Mouse (Mus musculus): ENCODE results near the gene Dctn2. TPM values are rescaled to one million over a fixed set of nuclear protein-coding genes. Genes with fewer than 3 reads are reported as not detected.

The Dctn2 gene
- polyA plus RNA-seq (2016; fragmentation: Nextera tagmentation; extraction: Ambion mirVana): 234 and 240 TPM in 2 replicates

- Histone ChIP-seq H3K36me3 (peaks cover 21% of the 10 kb centered on the region), H3K9me3 (replicated peaks) (no peaks in the 10 kb centered on the region), H3K4me3 (peak within 1 kb of the TSS; percentile 97), H3K27ac (peak within 1 kb of the TSS; percentile 93), H3K4me1 (peaks cover 44% of the 10 kb centered on the region), H3K27me3 (peaks cover 14% of the 10 kb centered on the region), H3K9ac (peak within 1 kb of the TSS; percentile 99), H3K4me2 (replicated peaks) (peak within 1 kb of the TSS; percentile 92)
- WGBS: under 1% methylated on average over 66 of the region's 70 CpGs
- peak; percentile 94 for ATAC-seq (ENCODE audit: low FRiP score)
These were observed at the start of gene Dctn2 for GRCm38 (mm10) chr10:127266112-127267091. Dctn2 (plus strand) TSS chr10:127266368.

- 89% methylated on average over 11 of the region's 11 CpGs for WGBS
- H3K4me2 ChIP-seq (replicated peaks): no peak overlapping the region
- no peak overlapping the region for H3K9ac ChIP-seq
- H3K4me3 ChIP-seq: no peak overlapping the region
- H3K9me3 ChIP-seq (replicated peaks): no peaks in the 10 kb centered on the region
- H3K27ac ChIP-seq: no peak overlapping the region
- H3K4me1 ChIP-seq: no peaks in the 10 kb centered on the region
- no peaks in the 10 kb centered on the region; the same call in 1 of the 2 replicates for H3K27me3 ChIP-seq
- H3K36me3 ChIP-seq: no peaks in the 10 kb centered on the region
- no peak for ATAC-seq (ENCODE audit: low FRiP score)
These were observed 49.7 kb upstream of the Dctn2 start for GRCm38 (mm10) chr10:127216456-127216855.

- Histone ChIP-seq H3K4me2 (replicated peaks) (no peak overlapping the region), H3K9me3 (replicated peaks) (no peaks in the 10 kb centered on the region), H3K27me3 (no peaks in the 10 kb centered on the region; the same call in 1 of the 2 replicates), H3K27ac (no peak overlapping the region), H3K4me1 (no peaks in the 10 kb centered on the region), H3K36me3 (no peaks in the 10 kb centered on the region), H3K4me3 (no peak overlapping the region), H3K9ac (no peak overlapping the region)
- ATAC-seq (ENCODE audit: low FRiP score): no peak
These were observed 49.0 kb upstream of the Dctn2 start for GRCm38 (mm10) chr10:127217177-127217576.

GRCm38 (mm10) chr10:127218339-127218738 is 47.8 kb upstream of the Dctn2 start:
- H3K4me2 ChIP-seq (replicated peaks): no peak overlapping the region
- no peaks in the 10 kb centered on the region for H3K36me3 ChIP-seq
- no peaks in the 10 kb centered on the region for H3K4me1 ChIP-seq
- no peak overlapping the region for H3K9ac ChIP-seq
- H3K9me3 ChIP-seq (replicated peaks): no peaks in the 10 kb centered on the region
- WGBS: 99% methylated on average over 2 of the region's 2 CpGs
- H3K4me3 ChIP-seq: no peak overlapping the region
- ATAC-seq (ENCODE audit: low FRiP score): no peak
- H3K27me3 ChIP-seq: no peaks in the 10 kb centered on the region; the same call in 1 of the 2 replicates
- no peak overlapping the region for H3K27ac ChIP-seq

GRCm38 (mm10) chr10:127225213-127225612 is 41.0 kb upstream of the Dctn2 start:
- Histone ChIP-seq H3K9me3 (replicated peaks) (no peaks in the 10 kb centered on the region), H3K4me1 (peaks cover 3% of the 10 kb centered on the region; the same call in 1 of the 2 replicates), H3K4me3 (no peak overlapping the region), H3K9ac (no peak overlapping the region), H3K36me3 (peaks cover 26% of the 10 kb centered on the region), H3K27ac (no peak overlapping the region), H3K4me2 (replicated peaks) (no peak overlapping the region), H3K27me3 (0 out of 2 replicates have a peak, but pooled peaks cover 4% of the 10 kb centered on the region)
- ATAC-seq (ENCODE audit: low FRiP score): no peak
- 34% methylated on average over 6 of the region's 6 CpGs for WGBS

GRCm38 (mm10) chr10:127225732-127226131 is 40.4 kb upstream of the Dctn2 start:
- Histone ChIP-seq H3K27ac (no peak overlapping the region), H3K4me2 (replicated peaks) (no peak overlapping the region), H3K9me3 (replicated peaks) (no peaks in the 10 kb centered on the region), H3K9ac (no peak overlapping the region), H3K27me3 (0 out of 2 replicates have a peak, but pooled peaks cover 4% of the 10 kb centered on the region), H3K4me3 (no peak overlapping the region), H3K4me1 (peaks cover 3% of the 10 kb centered on the region; the same call in 1 of the 2 replicates), H3K36me3 (peaks cover 31% of the 10 kb centered on the region)
- 15% methylated on average over 10 of the region's 10 CpGs for WGBS
- ATAC-seq (ENCODE audit: low FRiP score): no peak

- Histone ChIP-seq H3K4me3 (no peak overlapping the region), H3K27ac (no peak overlapping the region), H3K27me3 (0 out of 2 replicates have a peak, but pooled peaks cover 4% of the 10 kb centered on the region), H3K36me3 (peaks cover 35% of the 10 kb centered on the region), H3K9ac (0 out of 2 replicates have a peak overlapping the region, but pooled peaks have one; percentile 3), H3K4me2 (replicated peaks) (no peak overlapping the region), H3K4me1 (peaks cover 3% of the 10 kb centered on the region; the same call in 1 of the 2 replicates), H3K9me3 (replicated peaks) (no peaks in the 10 kb centered on the region)
- no peak for ATAC-seq (ENCODE audit: low FRiP score)
- 70% methylated on average over 8 of the region's 8 CpGs for WGBS
These were observed 39.8 kb upstream of the Dctn2 start for GRCm38 (mm10) chr10:127226318-127226895.

- Histone ChIP-seq H3K27me3 (0 out of 2 replicates have a peak, but pooled peaks cover 4% of the 10 kb centered on the region), H3K4me2 (replicated peaks) (no peak overlapping the region), H3K9me3 (replicated peaks) (no peaks in the 10 kb centered on the region), H3K4me1 (peaks cover 3% of the 10 kb centered on the region), H3K9ac (no peak overlapping the region), H3K27ac (no peak overlapping the region), H3K36me3 (peaks cover 39% of the 10 kb centered on the region), H3K4me3 (no peak overlapping the region)
- 90% methylated on average over 8 of the region's 8 CpGs for WGBS
- no peak for ATAC-seq (ENCODE audit: low FRiP score)
These were observed 39.0 kb upstream of the Dctn2 start for GRCm38 (mm10) chr10:127227163-127227562.

- H3K9ac ChIP-seq: no peak overlapping the region
- WGBS: 22% methylated on average over 4 of the region's 4 CpGs
- H3K27me3 ChIP-seq: 0 out of 2 replicates have a peak, but pooled peaks cover 4% of the 10 kb centered on the region
- no peak overlapping the region for H3K4me2 ChIP-seq (replicated peaks)
- no peaks in the 10 kb centered on the region for H3K9me3 ChIP-seq (replicated peaks)
- ATAC-seq (ENCODE audit: low FRiP score): 0 out of 2 replicates have a peak, but pooled peaks have one; percentile 71
- H3K4me1 ChIP-seq: peaks cover 3% of the 10 kb centered on the region
- no peak overlapping the region for H3K4me3 ChIP-seq
- peaks cover 46% of the 10 kb centered on the region for H3K36me3 ChIP-seq
- no peak overlapping the region for H3K27ac ChIP-seq
These were observed 37.3 kb upstream of the Dctn2 start for GRCm38 (mm10) chr10:127228897-127229296.

- Histone ChIP-seq H3K4me1 (peaks cover 2% of the 10 kb centered on the region), H3K27me3 (0 out of 2 replicates have a peak, but pooled peaks cover 4% of the 10 kb centered on the region), H3K36me3 (peaks cover 48% of the 10 kb centered on the region), H3K4me3 (no peak overlapping the region), H3K9ac (0 out of 2 replicates have a peak overlapping the region, but pooled peaks have one; percentile 1), H3K27ac (no peak overlapping the region), H3K9me3 (replicated peaks) (no peaks in the 10 kb centered on the region), H3K4me2 (replicated peaks) (no peak overlapping the region)
- ATAC-seq (ENCODE audit: low FRiP score): no peak
- WGBS: 86% methylated on average over 12 of the region's 12 CpGs
These were observed 35.5 kb upstream of the Dctn2 start for GRCm38 (mm10) chr10:127230693-127231092.

- 87% methylated on average over 14 of the region's 14 CpGs for WGBS
- no peak overlapping the region for H3K4me2 ChIP-seq (replicated peaks)
- H3K9ac ChIP-seq: no peak overlapping the region
- H3K4me1 ChIP-seq: peaks cover 5% of the 10 kb centered on the region; the same call in 1 of the 2 replicates
- 0 out of 2 replicates have a peak, but pooled peaks cover under 1% of the 10 kb centered on the region for H3K27me3 ChIP-seq
- ATAC-seq (ENCODE audit: low FRiP score): no peak
- no peaks in the 10 kb centered on the region for H3K9me3 ChIP-seq (replicated peaks)
- no peak overlapping the region for H3K4me3 ChIP-seq
- peaks cover 55% of the 10 kb centered on the region for H3K36me3 ChIP-seq
- no peak overlapping the region for H3K27ac ChIP-seq
These were observed 34.4 kb upstream of the Dctn2 start for GRCm38 (mm10) chr10:127231741-127232140.

GRCm38 (mm10) chr10:127233141-127233540 is 33.0 kb upstream of the Dctn2 start:
- WGBS: 87% methylated on average over 9 of the region's 9 CpGs
- ATAC-seq (ENCODE audit: low FRiP score): no peak
- Histone ChIP-seq H3K36me3 (peaks cover 61% of the 10 kb centered on the region), H3K9me3 (replicated peaks) (no peaks in the 10 kb centered on the region), H3K9ac (no peak overlapping the region), H3K4me3 (no peak overlapping the region), H3K4me1 (peaks cover 6% of the 10 kb centered on the region; the same call in 1 of the 2 replicates), H3K4me2 (replicated peaks) (no peak overlapping the region), H3K27ac (no peak overlapping the region), H3K27me3 (no peaks in the 10 kb centered on the region)
